Mouse (Mus musculus): ENCODE measurements at regions not wholly inside any gene's neighbourhood (a gene's known extent, or its start where the extent isn't known, plus 50 kb on each side); places are given as distances from the start of the nearest gene placed in this dataset.

- no peak for DNase-seq (ENCODE audit: extremely low spot score)
These were observed 134.0 kb upstream of the Pum3 start for GRCm38 (mm10) chr19:27563592-27563991.

DNA sequence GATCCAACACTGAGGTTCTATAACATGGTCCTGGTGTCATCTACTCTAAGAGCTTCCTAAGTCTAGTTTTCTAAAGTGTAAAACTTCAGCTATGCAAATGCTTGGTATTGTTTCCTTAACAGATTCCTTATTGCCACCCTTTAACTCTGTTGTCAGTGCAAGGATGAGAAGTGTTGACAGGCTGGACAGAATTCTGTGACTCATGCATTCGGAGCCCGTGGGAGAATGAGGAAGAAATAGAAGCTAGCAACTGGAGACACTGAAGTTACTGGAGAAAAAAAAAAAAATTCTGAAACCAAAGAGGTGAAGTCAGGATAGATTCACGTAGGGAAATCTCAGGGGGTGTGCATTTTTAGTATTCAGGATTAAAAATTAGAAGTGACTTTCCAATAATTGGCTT, 128.6 kb upstream of the Pum3 start:
- DNase-seq (ENCODE audit: extremely low spot score): no peak

DNA sequence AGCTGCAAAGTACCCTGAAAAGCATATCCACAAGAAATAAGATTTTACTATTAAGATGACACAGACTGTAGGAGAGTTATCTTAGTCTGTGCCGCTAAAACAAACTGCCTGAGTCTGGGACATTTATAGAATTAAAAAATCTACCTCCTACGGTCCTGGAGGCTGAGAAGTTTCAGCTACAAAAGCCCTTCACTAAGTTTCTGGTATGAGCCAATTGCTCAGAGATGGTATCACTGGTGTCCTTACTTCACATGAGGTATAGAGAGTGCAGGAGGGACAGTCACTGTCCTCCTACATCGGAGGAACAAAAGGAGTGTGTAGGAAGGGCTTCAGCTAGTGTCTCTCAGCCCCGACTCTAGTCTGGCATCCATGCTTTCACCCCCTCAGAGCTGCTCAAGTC, 127.1 kb upstream of the Pum3 start:
- DNase-seq (ENCODE audit: extremely low spot score): no peak

- DNase-seq (ENCODE audit: extremely low spot score): no peak
These were observed 125.2 kb upstream of the Pum3 start for GRCm38 (mm10) chr19:27554841-27555240.

- no peak for DNase-seq (ENCODE audit: extremely low spot score)
These were observed 123.6 kb upstream of the Pum3 start for GRCm38 (mm10) chr19:27553266-27553665.

- no peak for DNase-seq (ENCODE audit: extremely low spot score)
These were observed 108.1 kb upstream of the Pum3 start for GRCm38 (mm10) chr19:27537746-27538145.

DNA sequence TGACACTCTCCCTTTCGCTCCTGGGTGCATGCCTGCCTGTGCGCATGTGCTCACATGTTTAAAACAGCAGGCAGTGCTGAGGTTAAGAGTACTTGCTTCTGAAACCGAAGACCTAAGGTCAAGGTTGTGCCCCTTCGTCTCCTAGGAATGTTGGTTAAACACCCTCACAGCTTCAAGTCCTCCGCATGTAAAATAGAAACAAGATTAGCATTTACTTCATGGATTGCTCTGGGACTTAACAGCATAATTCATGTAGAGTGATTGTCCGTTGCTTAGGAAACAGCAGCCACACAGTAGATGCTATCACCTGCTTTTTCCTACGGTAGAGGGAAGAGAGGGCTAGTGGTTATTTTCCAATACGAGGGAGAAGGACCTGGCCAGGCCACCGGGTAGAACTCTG, 107.4 kb upstream of the Pum3 start:
- DNase-seq (ENCODE audit: extremely low spot score): no peak

- DNase-seq (ENCODE audit: extremely low spot score): no peak
These were observed 98.4 kb upstream of the Pum3 start for GRCm38 (mm10) chr19:27527940-27528558.

- DNase-seq (ENCODE audit: extremely low spot score): no peak
These were observed 89.9 kb upstream of the Pum3 start for GRCm38 (mm10) chr19:27519326-27520061.

- DNase-seq (ENCODE audit: extremely low spot score): no peak
These were observed 84.6 kb upstream of the Pum3 start for GRCm38 (mm10) chr19:27514267-27514666.

GRCm38 (mm10) chr19:27513535-27513934, 83.9 kb upstream of the Pum3 start:
- no peak for DNase-seq (ENCODE audit: extremely low spot score)

DNA sequence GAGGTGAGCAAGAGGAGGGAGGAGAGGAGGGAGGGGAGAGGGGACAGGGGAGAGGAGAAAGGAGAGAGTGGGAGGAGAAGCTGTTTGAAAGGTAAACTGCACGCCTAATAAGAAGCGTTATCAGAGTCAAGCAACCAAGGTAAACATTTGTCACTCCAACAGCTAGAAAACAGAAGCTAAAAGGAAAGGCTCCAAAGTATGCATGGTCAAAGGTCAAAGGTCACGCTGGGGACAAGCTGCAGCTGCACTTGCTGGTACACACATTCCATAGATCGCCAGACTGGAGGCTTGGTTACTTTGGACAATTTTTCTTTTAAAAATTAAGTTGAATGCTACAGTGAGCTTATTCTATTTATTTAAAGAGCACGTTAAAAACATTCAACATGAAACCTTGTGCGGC, 81.7 kb upstream of the Pum3 start:
- peak; percentile 63 for DNase-seq (ENCODE audit: extremely low spot score)

DNA sequence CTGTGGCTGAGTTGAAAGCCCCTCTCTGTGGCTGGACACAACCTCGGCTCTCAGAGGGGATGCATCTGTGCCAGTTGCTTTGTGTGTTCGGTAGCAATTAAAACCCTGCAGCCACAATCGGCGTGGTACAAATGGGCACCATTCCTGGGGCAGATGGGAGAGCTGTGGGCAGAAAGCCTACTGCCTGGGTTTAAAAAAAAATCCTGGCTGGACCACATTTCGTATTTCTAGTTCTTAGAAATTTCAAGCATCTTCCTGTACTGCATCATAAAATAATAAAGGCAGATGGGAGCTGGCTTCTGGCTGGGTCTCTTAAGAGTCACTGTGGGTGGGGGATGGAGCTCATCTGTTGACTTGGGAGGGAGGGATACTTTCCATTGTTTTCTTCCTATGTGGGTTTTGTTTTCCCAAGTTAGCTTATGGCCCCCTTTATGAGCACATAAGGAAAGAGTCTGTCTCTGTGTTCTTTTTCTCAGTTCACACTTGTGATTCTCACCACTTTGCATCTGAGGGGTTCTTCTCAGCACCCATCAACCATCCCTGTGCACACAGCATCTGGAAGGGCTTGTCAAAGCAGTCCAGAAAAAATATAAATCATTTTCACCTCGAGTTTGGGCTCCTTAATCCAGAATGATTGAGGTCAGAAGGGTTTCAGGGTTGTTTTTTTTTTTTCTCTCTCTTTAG, 80.5 kb upstream of the Pum3 start:
- DNase-seq (ENCODE audit: extremely low spot score): no peak

DNA sequence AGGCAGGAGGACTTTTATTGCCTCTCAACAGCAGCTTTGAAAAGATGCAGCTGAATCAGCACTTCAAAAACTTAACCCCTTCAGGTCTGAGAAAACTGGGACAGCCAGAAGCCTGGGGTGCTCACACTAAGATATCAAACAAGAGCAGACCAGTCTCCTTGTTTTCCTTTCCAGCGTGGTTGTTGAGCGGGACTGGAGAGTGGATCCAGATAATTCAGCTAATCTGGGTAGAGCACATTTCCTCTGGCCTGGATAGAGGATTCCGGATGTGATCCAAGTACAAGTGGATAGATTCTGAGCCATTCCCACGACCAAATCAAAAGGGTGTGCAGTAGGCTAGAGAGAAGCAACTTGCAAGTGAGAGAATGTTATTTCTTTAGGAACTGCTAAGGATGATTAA, 68.7 kb upstream of the Pum3 start:
- DNase-seq (ENCODE audit: extremely low spot score): no peak

DNA sequence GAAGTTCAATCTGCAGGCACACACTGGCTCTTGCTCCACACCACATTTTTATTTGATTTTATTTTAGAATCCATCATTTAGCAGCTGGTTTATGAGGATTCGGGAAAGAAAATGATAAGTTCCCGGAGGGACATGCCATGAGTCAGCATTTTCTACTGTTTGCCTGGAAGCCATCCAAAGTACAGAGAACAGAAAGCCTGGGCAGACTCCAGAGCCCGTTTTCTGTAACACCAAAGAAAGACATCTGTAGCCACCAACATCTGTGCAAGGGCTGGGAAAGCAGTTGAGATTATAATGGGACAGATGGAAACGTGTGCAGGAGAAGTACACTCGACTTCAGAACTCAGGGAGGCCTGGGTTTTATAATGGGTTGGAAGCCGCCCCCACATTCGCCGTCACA, 62.8 kb upstream of the Pum3 start:
- no peak for DNase-seq (ENCODE audit: extremely low spot score)

- DNase-seq (ENCODE audit: extremely low spot score): no peak
These were observed 62.2 kb upstream of the Pum3 start for GRCm38 (mm10) chr19:27491873-27492272.

- DNase-seq (ENCODE audit: extremely low spot score): no peak
These were observed 59.4 kb upstream of the Pum3 start for GRCm38 (mm10) chr19:27489053-27489452.
